Mouse (Mus musculus) Patski (cell line): ENCODE measurements around the gene Hoxc8. TPM values are rescaled to one million over a fixed set of nuclear protein-coding genes. Genes with fewer than 3 reads are reported as not detected.

Experiments used
- ATAC-seq: fragments of 100-300 bp; one replicate; pipeline ENCODE4 v1.8.0; 2021
- CTCF ChIA-PET: fragments of 350-600 bp; sonication (Branson Sonifier 250); formaldehyde crosslinking; loops from one replicate; lab custom pipeline; 2022; ENCODE audit warnings: inconsistent platforms; lab: Charles Lee
- POLR2A ChIA-PET: fragments of 350-600 bp; sonication (Branson Sonifier 250); formaldehyde crosslinking; loops from one replicate; lab custom pipeline; 2022; ENCODE audit warnings: antibody characterized with exemption, inconsistent platforms; lab: Charles Lee
- DNase-seq: peaks from one replicate; pipeline ENCODE4 v3.0.0-alpha.2; 2011; ENCODE audit warnings: low read depth, low spot score
- H3K27me3 ChIP-seq: fragments of 371-371 bp; one replicate; pipeline ENCODE4 v1.5.1; 2021
- CTCF ChIP-seq: fragments of 100-300 bp; IDR thresholded peaks from one replicate; pipeline ENCODE4 v1.5.1; 2021
- in situ Hi-C: fragments of 300-500 bp; cut with MboI; formaldehyde crosslinking; loops from 3 replicates; pipeline ENCODE4 v1.11.1; 2018; ENCODE audit warnings: low pct_unique_long_range_greater_than_20kb, mixed read lengths
- polyA plus RNA-seq: library from polyadenylated mRNA; unstranded; gene quantifications from one replicate; pipeline ENCODE4 v1.2.3, GENCODE M21; 2021

Hoxc8 gene
- polyA plus RNA-seq, 1 experiment from 2014 or later = 0.41 TPM

DNA sequence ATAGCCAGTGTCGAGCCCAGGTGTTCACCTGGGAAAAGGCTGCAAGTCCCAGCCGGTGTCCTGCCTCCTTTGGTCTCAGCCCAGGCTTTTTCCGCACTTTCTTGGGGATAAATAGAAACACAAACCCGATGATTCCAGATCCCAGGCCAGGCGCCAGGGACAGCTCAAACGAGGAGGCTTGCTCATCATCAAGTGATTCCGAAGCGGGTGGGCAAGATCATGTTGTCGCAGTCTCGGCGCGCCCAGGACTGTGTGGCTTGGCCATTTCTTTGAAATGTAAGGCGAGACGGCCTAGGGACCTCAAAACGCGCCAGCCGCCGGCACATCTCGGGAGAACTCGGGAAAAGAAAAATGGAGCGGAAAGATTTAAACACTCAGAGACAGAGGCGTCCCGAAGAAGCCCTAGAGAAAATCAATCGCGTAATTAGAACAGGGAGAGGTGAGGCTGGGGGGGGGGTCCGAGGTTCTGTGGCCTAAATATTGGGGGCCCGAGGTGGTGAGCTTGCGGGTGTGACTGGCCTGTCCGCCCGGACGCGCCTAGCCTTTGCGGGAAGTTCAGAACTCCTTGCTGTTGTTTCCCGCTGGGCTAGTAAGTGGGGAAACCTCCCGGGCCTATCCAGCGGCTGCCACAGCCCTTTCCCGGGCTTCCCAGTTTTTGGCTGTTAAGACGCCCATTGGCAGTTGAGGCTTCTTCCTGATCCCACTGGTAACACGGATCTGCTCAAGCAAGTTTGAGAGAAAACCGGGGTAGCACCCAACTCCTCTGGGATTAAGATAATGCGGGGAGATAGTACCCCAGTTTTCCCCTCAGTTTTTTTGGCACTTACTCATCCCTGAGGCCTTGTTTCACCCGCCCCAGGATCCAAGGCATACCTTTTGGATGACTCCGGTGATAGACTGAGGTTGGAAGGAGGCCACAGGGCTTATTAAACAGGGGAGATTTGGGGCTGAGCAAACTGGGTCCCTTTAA lies 37.1 kb downstream of the Hoxc8 start:
- no peak for TF ChIP-seq CTCF
- ATAC-seq = no peak

DNA sequence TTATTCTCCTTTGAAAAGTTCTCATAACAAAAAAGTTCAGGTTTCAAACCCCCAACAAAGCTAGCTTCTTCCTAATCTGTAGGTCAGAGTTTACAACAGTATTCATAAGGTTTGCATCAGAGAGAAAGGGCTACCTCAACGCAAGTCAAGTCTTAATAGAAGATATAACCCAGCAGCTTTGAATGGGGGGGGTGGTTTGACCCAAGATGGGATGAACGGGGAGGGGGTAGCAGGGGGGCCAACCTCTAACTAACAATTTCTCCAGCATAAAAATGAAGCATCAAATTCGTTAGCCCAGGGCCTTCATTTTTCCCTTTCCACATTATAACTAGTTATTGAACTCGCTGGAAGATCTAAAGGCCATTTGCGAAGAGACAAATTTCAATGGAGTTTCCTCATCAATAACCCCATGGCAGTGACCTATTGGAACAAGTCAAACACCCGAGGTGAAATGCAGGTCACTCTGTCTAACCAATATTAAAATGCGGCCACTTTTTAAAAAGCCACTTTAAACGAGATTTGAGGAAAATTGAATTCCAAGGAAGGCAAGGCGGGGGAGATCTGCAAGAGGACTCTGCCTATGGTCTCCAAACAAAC lies 38.6 kb downstream of the Hoxc8 start:
- no peaks in the 10 kb centered on the region for H3K27me3 ChIP-seq
- TF ChIP-seq CTCF = no peak
- ATAC-seq = no peak
- in situ Hi-C loops = no loop called here
- CTCF ChIA-PET = no interaction called here
- POLR2A ChIA-PET = no interaction called here
- no peak for DNase-seq

More for the DNA sequence above, 37.1 kb downstream of the Hoxc8 start:
- CTCF ChIA-PET = no interaction called here
- POLR2A ChIA-PET = no interaction called here
- in situ Hi-C loops = no loop called here
- H3K27me3 ChIP-seq = no peaks in the 10 kb centered on the region
- no peak for DNase-seq

DNA sequence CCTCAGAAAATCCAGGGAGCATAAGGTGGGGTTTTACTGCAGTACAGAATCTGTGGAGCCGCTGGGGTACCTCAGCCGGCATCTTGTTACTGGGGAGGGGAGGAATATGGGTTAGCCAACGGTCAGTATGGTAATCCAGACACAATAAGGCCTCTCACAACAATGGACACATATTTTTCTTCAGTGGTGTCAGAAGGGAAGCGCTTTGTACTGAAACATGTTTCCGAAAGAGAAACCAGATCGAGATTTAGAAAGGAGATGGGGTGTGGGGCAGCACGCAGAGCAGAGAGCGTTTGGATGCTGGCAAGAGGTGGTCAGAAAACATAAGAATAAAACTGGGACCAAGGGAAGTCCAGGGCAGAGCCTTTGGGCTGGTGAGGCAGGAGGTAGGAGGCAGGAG lies 39.7 kb downstream of the Hoxc8 start:
- H3K27me3 ChIP-seq = no peaks in the 10 kb centered on the region
- ChIA-PET CTCF (no interaction called here), POLR2A (no interaction called here)
- no peak for TF ChIP-seq CTCF
- no peak for ATAC-seq
- no peak for DNase-seq
- in situ Hi-C loops = no loop called here

- ChIA-PET CTCF (no interaction called here), POLR2A (no interaction called here)
- in situ Hi-C loops = no loop called here
- TF ChIP-seq CTCF = no peak
- H3K27me3 ChIP-seq = no peaks in the 10 kb centered on the region
- no peak for ATAC-seq
- no peak for DNase-seq
These were observed 41.8 kb downstream of the Hoxc8 start for GRCm38 (mm10) chr15:103032167-103032566.

GRCm38 (mm10) chr15:103032646-103033575 lies 42.5 kb downstream of the Hoxc8 start:
- TF ChIP-seq CTCF = no peak
- ATAC-seq (no peak), DNase-seq (no peak)
- ChIA-PET CTCF (no interaction called here), POLR2A (no interaction called here)
- in situ Hi-C loops = no loop called here
- no peaks in the 10 kb centered on the region for H3K27me3 ChIP-seq

DNA sequence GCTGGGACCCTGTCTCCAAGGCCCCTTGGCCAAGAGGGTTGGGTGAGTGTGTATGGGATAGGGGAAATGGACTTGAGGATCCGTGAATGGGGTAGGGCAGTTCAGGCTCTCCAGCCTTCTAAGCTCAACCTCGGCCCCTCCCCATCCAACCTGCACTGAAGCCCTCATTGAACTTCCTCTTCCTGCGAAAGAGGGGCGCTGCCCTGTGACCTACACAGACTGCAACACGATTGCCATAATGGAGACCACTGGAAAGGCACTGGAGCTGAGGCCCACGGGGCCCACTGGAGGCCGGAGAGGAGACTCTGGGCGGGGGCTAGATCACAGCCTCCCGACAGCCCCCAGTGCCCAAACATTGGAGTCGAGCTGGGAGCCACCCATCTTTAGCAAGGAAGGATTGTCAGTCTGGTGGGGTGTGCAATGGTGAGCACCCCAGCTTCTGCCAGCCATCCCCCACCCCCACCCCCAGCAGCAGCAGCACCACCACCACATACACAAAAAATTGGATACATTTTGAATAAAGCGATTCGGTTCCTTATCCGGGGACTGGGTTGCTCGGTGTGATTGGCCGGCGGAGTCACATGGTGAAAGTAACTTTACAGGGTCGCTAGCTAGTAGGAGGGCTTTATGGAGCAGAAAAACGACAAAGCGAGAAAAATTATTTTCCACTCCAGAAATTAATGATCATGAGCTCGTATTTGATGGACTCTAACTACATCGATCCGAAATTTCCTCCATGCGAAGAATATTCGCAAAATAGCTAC lies 43.8 kb downstream of the Hoxc8 start:
- DNase-seq (no peak), ATAC-seq (no peak)
- no peak for TF ChIP-seq CTCF
- in situ Hi-C loops = no loop called here
- CTCF ChIA-PET = interaction anchor here (1.3 kb wide), 1 partner anchor 9 kb away, joined by 4 read pairs; no protein-coding TSS in a partner anchor
- H3K27me3 ChIP-seq = no peaks in the 10 kb centered on the region
- POLR2A ChIA-PET = interaction anchor here (0.8 kb wide), 1 partner anchor 44 kb away, joined by 3 read pairs; no protein-coding TSS in a partner anchor

DNA sequence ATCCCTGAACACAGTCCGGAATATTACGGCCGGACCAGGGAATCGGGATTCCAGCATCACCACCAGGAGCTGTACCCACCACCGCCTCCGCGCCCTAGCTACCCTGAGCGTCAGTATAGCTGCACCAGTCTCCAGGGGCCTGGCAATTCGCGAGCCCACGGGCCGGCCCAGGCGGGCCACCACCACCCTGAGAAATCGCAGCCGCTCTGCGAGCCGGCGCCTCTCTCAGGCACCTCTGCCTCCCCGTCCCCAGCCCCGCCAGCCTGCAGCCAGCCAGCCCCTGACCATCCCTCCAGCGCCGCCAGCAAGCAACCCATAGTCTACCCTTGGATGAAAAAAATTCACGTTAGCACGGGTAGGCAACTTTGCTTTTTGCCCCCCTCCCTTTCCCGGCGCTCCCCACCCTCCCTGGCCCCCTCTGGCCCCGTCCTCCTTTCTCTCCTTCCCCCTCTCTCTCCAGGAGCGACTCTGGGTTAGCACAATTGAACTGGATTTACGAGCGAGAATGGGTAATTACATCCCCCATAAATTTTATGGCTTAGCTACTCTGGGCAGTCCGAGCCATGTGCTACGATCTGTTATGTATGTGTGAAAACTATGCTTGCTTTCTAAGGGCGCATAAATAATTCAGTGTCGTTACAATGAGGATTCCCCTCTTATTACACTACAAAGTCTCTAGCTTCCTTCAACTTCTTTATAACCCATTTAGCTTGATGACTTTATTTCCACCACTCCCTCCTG lies 44.6 kb downstream of the Hoxc8 start:
- CTCF ChIA-PET = interaction anchor here (1.3 kb wide), 1 partner anchor 9 kb away, joined by 4 read pairs; no protein-coding TSS in a partner anchor
- POLR2A ChIA-PET = interaction anchor here (0.8 kb wide), 1 partner anchor 43 kb away, joined by 3 read pairs; no protein-coding TSS in a partner anchor
- no peak for DNase-seq
- no peaks in the 10 kb centered on the region for H3K27me3 ChIP-seq
- in situ Hi-C loops = no loop called here
- peak; percentile 29 for ATAC-seq
- no peak for TF ChIP-seq CTCF

DNA sequence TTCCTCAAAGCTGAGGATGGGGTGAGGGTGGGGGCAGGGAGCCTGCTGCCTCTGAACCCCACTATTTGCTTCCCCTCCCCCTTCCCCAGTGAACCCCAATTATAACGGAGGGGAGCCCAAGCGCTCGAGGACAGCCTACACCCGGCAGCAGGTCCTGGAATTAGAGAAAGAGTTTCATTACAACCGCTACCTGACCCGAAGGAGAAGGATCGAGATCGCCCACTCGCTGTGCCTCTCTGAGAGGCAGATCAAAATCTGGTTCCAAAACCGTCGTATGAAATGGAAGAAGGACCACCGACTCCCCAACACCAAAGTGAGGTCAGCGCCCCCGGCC lies 45.1 kb downstream of the Hoxc8 start:
- TF ChIP-seq CTCF = no peak
- ATAC-seq (no peak), DNase-seq (no peak)
- ChIA-PET CTCF (no interaction called here), POLR2A (no interaction called here)
- H3K27me3 ChIP-seq = no peaks in the 10 kb centered on the region
- in situ Hi-C loops = no loop called here

- H3K27me3 ChIP-seq = no peaks in the 10 kb centered on the region
- DNase-seq (no peak), ATAC-seq (no peak)
- ChIA-PET CTCF (interaction anchor here (1.8 kb wide), 1 partner anchor 31 kb away, joined by 4 read pairs; no protein-coding TSS in a partner anchor), POLR2A (no interaction called here)
- in situ Hi-C loops = no loop called here
- TF ChIP-seq CTCF = no peak
These were observed 47.2 kb downstream of the Hoxc8 start for GRCm38 (mm10) chr15:103037579-103037978.
